Mouse (Mus musculus) gastrocnemius, postnatal 4 days (tissue): Measurements from ENCODE around the gene Gm10447. TPM values are rescaled to one million over a fixed set of nuclear protein-coding genes. Genes with fewer than 3 reads are reported as not detected.
"Not testable (repeated sequence)": the region's sequence is repeated elsewhere in the genome, so short reads cannot be mapped to it uniquely, and the experiment has no call there.

ENCODE experiments used
- DNase-seq, 2 experiments: peaks; one replicate each; pipeline ENCODE4 v3.0.0; 2021 to 2022; ENCODE audit warnings: low spot score in 2 of 2, mixed read lengths in 2 of 2
- total RNA-seq, 2 experiments: library from RNA; stranded (reverse); gene quantifications; 2 replicates each; pipeline ENCODE4 v1.2.3; 2021

The Gm10447 gene
- total RNA-seq, 2 experiments from 2014 or later: not detected

DNA sequence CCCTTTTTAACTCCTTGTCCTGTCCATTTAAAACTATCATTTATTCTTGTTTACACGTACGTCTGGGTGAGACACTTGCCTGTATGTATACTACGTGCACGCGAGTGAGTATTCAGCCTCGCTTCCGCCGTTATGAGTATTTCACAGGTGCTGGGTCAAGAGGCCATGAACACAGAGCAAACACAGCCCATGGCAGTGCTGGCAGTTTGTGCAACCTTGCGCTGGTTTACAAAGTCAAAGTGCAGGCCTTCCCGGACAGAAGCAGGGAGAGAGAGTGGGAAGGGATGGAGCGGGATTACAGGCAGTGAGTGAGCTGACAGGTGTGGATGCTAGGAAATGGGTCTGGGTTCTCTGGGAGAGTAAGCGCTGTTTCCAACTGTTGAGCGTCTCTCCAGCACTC is 10.7 kb downstream of the Gm10447 start:
- DNase-seq: no peak

DNA sequence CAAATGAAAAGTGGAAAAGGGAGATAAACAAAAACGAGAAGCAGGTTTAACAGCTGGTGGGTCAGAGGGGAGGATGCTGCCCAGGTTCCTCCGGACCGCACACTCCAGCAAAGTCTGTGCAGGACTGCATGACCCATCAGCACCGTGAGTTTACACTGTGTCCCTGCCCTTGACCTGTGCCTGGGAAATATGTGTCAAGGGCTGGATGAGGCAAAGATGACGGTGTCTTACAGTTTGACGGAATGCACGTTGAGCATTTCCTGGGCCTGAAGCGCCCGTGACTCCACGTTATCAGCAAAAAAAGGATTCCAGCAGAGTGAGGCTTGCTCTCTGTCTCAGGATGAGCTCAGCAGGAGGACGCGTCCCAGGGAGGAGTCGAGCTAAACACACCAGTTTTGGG is 11.3 kb downstream of the Gm10447 start:
- no peak for DNase-seq

DNA sequence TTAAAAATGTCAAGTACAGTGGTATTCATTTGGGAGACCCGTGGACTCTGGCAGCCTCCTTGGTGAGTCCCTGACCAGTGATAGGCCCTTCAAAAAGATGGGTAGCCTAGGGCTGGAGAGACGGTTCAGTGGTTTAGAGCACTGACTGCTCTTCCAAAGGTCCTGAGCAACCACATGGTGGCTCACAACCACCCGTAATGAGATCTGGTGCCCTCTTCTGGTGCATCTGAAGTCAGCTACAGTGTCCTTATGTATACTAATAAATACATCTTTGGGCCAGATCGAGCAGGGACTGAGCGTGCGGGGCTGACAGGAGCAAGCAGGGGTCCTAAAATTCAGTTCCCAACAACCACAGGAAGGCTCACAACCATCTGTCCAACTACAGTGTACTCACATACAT is 13.0 kb downstream of the Gm10447 start:
- DNase-seq: peak in 1 of 2 experiments; percentile 16

DNA sequence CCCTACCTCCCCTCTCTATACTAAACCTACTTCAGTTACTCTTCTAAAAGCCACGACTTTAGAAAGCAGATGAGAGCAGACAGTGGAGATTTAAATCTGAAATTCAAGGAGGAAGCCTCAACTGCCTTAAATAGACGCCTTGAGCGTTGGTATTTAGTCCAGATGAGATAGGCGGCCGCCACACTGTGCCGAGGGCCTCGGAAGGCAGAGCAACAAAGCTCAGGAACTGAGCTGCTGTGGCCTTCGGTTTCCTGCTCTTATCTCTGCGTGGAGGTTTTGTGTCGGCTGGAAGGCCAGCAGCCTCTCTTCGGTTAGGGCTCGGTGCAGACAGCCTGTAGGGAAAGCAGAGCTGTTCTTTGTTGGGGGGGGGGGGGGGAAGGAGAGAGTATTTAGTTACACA is 15.0 kb downstream of the Gm10447 start:
- DNase-seq: no peak

DNA sequence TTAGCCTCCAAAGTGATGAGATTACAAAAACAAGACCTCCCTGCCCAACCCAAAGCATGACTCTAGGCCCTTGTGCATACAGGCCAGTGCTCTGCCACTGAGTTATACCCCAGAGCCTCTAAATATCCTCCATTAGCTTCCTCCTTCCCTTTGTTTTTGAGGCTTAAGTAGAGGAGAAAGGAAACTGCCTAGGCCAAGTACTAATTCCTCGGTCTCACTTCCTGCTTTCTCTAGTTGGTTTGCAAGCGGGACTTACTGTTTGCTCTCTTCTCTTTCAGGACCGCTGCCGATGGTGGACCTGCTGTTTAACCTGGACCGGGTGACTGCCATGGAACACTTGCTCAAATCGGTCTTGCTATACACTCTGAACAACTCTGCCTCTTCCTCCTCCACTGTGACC is 20.6 kb downstream of the Gm10447 start:
- no peak for DNase-seq

DNA sequence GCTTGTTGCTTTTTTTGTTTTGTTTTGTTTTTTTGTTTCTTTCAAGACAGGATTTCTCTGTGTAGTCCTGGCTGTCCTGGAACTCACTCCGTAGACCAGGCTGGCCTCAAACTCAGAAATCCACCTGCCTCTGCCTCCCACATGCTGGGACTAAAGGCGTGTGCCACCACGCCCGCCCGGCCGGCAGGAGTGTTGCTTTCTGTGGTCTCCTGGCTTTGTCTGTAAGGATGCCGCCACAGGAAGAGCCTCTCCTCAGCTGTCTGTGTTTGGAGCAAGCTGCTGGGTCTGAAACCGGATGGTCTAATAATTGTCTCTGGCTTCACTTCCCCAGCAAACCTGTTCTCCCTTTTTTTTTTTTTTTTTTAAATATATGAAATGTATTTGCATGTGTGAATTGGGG is 21.4 kb downstream of the Gm10447 start:
- DNase-seq: no peak

DNA sequence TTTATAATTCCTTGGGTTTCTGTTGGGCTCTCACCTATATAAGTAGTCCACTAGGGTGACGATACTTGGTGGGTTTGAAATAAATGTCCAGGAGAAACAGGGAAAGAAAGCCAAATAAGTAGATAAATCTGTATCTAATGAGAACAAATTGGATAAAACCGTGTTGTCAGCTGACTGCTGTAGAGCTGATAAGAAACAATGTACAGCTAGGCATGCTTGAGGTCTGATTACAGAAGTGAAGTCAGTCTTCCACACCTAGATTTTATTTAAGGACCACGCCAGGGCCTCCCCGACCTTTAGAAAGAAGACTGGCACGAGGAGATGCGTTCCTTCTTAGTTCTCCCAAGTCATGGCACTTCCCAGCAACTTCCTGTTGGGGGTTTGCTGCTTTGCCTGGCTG is 23.9 kb downstream of the Gm10447 start:
- no peak for DNase-seq

DNA sequence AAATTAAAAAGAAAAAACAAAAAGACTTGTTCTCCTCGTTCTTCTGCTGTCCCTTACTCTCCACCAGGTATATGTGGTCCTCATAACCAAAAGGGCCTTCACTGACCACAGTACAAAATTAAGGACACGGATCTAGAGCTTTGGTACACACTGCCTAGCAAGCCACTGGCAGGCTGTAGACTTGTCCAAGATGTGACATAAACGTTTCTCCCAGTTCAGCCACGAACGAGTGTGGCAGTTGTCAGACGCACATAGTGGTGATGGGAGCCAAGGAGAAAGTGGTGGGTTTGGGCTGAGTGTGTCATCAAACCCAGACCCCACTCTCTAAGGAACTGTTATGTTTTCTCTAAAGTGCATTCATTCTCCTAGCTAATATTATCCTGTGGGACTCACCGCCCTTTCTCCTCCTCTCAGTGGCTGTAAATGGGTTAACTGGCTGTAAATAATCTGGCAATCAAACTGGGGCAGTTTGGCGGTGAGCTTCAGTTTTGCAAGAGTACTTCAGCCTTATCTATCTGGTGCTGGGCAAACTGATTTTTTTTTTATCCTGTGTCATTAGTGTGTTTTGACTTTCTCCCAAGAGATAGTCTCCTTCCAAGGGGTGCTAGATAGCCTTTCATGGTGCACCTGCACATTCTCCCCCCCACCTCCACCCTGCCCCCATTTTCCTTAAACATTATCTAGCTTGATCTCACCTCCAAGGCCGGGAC is 25.4 kb downstream of the Gm10447 start:
- no peak for DNase-seq

DNA sequence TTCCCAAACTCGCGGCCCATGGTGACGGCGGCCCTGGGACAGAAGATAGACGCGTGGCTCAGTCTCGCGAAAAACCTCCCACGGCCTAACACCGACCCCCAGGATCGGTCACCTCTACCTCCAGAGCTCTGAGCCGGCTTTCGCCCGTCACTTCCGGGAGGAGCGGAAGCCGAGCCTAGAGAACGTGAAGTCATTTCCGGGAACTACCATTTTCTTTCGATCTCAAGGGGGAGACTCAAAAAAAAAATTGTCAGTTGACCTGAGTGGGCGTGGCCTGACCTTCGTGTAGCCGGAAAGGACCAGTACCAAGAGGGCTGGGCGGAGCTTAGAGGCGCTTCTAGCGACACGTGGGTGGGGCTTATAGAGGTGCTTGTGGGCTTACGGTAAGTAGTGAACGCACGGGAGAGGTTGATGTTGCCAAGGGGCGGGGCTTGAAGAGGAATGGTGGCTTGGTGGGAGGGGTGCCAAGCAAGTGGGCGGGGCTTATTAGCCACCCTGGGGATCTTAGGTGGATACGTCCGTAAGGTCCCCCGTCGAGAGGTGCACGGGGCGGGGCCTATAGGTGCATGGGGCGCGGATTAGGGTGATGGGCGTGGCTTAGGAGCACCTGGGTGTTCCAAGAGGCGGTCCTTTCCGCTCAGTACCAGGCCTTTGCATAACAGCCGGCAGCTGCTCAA is 26.1 kb downstream of the Gm10447 start, which contains the start of the genes Uqcrq and Gdf9:
Uqcrq (minus strand) TSS at position 162 of the 677 bp plus-strand sequence.
Gdf9 (plus strand) TSS at position 354 of the 677 bp plus-strand sequence.
- DNase-seq: peak; percentile 76 to 94

DNA sequence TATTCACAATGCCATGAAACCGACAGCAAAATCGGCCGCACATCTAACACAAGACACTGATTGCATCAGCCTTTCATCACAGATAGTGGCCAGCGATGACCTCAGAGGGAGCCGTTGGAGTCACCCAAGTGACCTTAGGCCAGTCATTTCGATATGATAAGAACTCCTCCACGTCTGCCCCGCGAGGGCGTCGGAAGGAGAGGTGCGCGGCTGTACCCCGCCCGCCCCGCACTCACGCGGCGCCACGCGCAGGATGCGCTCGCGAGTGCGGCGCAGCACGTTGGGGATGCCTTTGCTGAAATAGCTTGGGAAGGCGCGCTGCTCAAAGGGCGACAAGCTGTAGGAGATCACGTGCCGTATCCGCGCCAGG is 26.6 kb downstream of the Gm10447 start:
- DNase-seq: no peak

DNA sequence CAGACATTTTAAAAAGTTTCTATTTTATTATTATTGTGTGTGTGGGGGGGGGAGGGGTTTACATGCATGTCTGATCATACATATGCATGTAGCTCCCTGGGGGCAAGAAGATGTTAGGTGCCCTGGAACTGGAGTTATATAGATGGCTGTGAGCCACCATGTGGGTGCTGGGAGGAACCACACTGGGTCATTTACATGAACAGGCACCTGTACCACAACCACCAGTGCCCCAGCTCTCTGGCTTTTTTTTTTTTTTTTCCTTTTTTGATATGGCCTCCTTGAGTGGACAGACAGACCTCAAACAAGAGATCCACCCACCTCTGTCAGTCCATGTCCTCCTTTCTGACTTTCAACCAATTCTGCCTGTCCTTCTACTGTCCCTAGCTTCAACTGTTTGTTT is 27.7 kb downstream of the Gm10447 start:
- DNase-seq: no peak

DNA sequence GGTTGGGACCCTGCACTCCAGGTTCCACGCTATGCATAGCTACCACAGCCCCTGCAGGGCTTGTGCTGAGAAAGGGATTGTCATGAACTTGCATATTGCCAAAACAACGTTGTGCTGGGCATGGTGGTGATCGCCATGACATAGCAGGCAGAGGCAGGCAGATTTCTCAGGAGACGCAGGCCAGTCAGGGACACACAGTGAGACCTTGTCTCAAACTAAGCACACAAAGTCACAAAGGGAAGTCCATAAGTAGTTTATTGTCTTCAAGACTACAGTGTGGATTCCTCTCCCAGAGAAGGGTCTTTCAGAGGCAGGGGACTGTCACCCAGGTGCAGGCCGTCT is 28.2 kb downstream of the Gm10447 start:
- DNase-seq: no peak

DNA sequence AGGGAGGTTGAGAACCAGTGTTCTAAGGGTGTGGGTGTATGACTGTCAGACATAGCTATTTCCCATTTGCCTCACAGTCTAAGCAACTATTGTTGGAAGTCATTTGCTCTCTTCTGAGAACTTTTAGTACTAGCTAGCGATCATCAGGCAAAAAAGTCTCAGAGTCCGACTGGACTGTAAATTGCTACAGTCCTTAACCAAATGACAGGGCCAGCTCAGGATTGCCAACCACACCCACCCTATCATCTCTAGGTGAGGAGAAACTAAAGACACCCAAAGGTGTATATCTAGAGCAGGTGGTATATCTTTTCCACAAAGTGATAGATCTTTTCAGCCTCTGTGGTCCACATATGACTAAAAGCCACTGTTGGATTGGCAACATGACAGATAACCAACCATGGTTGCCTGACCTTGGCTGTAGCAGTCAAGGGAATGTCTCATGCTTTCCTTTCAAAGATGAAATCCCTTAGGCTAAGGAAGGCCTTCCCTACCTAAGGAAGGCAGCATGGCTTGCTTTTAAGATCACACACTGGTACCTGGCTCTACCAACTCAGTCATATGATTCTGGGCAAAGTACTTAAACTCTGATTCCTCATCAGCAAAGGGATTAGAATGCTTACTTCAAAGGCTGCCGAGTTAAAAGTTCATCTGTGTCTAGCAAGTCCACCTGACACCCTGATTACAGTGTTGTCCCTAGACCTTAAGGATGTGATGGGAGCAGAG is 28.8 kb downstream of the Gm10447 start:
- DNase-seq: no peak

DNA sequence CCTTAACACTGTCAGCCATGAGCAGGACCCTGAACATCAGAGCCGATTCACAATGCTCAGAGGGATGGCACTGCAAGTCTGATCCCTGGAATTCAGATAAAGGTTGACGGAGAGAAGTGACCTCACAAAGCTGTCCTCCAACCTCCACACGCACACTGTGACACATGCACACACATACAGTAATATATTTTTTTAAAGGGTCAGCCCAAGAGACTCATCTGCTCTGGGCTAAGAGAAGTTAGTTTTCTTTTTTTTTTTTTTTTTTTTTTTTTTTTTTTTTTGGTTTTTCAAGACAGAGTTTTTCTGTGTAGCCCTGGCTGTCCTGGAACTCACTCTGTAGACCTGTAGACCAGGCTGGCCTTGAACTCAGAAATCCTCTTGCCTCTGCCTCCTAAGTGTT is 30.0 kb downstream of the Gm10447 start:
- not testable (repeated sequence) for DNase-seq

DNA sequence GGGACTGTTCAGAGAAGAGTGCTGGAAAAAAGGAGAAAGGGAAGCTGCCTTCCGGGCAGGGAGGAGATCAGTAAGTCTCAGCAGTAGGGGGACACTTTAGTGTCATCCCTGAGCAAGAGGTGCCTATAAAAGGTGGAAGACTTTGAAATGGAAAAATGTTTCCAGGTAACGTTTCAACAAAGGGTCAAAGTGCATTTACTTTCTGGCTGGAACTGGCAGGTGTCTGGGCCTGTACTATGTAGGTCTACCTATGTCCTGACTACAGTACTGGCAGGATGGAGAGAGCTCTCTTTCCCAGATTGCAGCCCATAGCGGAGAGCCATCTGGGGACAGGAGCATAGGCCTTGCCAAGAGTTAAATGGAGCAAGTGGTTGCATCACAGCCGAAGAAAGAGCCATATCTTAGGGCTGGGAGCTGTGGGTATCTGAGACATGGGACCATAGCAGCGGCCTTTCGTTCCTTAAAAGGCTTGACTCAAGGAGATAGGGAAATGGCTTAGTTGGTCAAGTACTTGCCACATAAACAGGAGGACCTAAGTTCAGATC is 31.1 kb downstream of the Gm10447 start:
- no peak for DNase-seq

DNA sequence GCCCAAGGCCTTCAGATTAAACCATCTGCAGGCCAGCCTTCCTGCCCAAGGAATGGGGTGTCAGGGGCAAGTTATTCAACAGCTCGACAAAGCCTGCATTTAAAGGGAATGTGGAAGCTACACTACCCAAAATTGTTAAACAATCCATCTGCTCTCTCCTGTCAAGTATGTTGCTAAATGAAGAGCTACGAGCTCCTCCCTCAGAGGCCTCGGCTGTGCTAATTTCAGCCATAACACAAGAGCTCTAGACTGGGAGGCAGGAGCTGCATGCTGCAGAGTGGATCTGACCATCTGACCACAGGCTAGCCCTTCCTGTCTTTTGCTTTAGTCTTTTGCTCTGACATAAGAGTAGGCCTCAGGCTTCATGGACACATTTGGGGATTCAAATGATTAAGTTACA is 31.7 kb downstream of the Gm10447 start:
- DNase-seq: no peak

DNA sequence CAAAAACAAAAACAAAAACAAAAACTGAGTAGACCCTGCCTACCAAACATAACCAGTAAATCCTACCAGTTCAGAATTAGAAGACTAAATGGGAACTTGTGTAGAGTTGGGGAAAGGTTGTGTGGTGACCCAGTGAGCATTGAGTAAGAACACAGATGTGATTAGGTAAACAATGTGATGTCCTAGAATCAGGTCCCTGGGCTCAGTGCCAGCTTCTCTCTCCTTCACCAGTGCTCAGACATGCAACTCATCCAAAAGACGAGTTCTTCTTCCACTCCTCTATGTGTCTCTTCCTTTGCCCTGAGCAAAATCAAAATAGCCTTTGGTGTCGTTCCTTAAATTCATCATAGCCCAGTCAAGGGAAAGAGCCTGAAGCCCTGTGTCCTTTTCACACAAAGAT is 32.1 kb downstream of the Gm10447 start:
- DNase-seq: no peak

DNA sequence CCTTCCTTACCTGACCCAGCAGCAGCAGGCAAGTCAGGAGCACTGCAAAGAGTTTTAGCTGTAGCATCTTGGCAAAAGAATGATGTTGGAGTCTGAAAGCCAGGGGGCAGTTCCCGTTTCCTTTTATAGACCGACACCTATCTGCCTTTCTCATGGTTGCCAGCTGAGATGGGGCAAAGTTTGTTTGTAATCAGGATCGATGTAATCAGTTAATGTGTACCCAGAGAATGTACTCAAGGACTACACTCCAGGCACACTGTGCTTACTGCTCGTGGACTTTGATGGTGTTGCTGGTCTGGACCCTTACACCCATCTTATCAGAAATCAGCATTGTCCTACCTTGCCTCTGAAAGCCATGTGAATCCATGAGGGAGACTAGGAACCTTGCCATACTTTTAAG is 33.9 kb downstream of the Gm10447 start, which contains the start of gene Leap2:
Leap2 (minus strand) TSS at position 135 of the 400 bp plus-strand sequence.
- DNase-seq: no peak

DNA sequence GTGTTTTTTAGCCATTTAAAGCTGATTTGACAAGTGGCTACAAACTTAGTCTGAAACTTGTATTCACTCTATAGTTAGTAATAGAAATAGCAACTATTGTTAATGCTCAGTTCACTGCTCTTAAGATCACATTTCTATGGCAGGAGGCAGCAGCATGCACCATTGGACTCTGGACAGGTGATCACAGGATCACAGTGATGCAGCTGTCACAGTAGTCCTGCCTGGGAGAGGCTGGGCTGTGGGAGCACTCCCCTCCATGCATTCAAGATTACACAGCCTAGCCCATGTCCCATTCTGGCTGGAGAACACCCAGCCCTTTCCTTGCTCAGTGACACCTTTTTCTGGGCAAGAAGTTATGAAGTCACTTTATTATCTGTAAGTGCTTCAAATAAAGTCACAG is 38.9 kb downstream of the Gm10447 start:
- no peak for DNase-seq

DNA sequence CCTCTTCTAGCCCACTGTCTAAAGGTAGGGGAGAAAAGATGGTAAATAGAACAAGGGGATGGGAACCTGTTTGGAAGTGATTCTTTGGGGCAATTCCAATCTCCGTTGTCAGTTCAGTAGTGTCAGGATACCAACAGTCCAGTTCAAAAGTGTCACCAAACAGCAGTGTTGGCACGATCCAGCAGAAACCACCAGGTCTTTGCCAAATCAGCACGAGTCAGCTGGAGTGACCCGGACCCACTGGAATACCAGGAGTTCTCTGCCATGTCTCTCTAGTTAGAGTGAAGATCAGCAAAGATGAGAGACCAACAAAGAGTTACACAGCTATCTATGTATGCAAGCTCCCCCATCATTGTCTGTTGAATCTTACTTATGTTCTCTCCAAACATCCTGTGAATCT is 43.0 kb downstream of the Gm10447 start:
- no peak for DNase-seq

DNA sequence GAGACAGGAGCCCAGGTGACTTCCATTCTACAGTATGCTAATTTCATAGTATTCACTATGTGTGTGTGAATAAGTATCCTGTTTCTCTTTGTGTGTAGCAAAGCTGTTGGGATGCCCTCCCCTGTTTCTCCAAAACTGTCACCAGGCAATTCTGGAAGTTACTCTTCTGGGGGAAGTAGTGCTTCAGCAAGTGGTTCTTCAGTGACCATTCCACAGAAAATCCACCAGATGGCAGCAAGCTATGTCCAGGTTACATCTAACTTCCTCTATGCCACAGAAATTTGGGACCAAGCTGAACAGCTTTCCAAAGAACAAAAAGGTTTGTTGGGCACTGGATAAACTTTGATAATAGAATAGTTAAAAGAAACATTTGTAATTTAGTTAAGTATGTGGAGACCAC is 45.2 kb downstream of the Gm10447 start:
- no peak for DNase-seq
